Comparison of ENCODE assay signal across 11 mouse cellular contexts in genomic region chr4:108664407-108664806, GRCm38 (mm10). TPM values are rescaled to one million over a fixed set of nuclear protein-coding genes. Genes with fewer than 3 reads are reported as not detected.
DNase-seq lines count a peak whose midpoint lies in the region; ATAC-seq and TF ChIP-seq lines count a peak whose summit lies in the region.
"Had no signal": no experiment of that assay in that cellular context is flagged by ENCODE, and none has a peak within 500 bp of the region (broad histone marks: within the 10 kb centered on the region; RNA-seq: fewer than 3 reads in every experiment).

No protein-coding gene starts in this region.

- no peaks in the 10 kb centered on the region for H3K9me3 ChIP-seq in hindbrain, embryonic 11.5 days (ENCODE audit: control insufficient read depth, low read length)
- no peaks in the 10 kb centered on the region for H3K9me3 ChIP-seq in hindbrain, embryonic 12.5 days (replicated peaks)
- no peaks in the 10 kb centered on the region for H3K9me3 ChIP-seq in MEL (replicated peaks; ENCODE audit: insufficient read depth, low read length)
- no peaks in the 10 kb centered on the region for H3K9me3 ChIP-seq in hindbrain, postnatal 0 days (ENCODE audit: low read length)
- no peaks in the 10 kb centered on the region for H3K9me3 ChIP-seq in forebrain, embryonic 13.5 days (replicated peaks)
- H3K9me3 ChIP-seq in forebrain, embryonic 11.5 days (ENCODE audit: control insufficient read depth, low read length) = no peaks in the 10 kb centered on the region
- H3K9me3 ChIP-seq: midbrain, embryonic 12.5 days; stomach, embryonic 15.5 days had no signal

- H3K4me2 ChIP-seq in hindbrain, embryonic 11.5 days (replicated peaks; ENCODE audit: low read depth, low read length) = no peak overlapping the region
- H3K4me2 ChIP-seq in hindbrain, embryonic 12.5 days (replicated peaks) = no peak overlapping the region
- H3K4me2 ChIP-seq in hindbrain, postnatal 0 days (ENCODE audit: low read depth, low read length) = no peak overlapping the region
- H3K4me2 ChIP-seq in forebrain, embryonic 13.5 days = no peak overlapping the region
- H3K4me2 ChIP-seq in forebrain, embryonic 11.5 days (ENCODE audit: low read depth, low read length, severe bottlenecking) = no peak overlapping the region
- H3K4me2 ChIP-seq: midbrain, embryonic 12.5 days; stomach, embryonic 15.5 days had no signal

- no peaks in the 10 kb centered on the region for H3K4me1 ChIP-seq in hindbrain, embryonic 11.5 days (replicated peaks; ENCODE audit: control insufficient read depth, insufficient read depth, low read length)
- H3K4me1 ChIP-seq in hindbrain, embryonic 12.5 days = no peaks in the 10 kb centered on the region
- H3K4me1 ChIP-seq in MEL (ENCODE audit: control insufficient read depth in 1 of 2, insufficient read depth in 2 of 2, low read length in 2 of 2) = no peaks in the 10 kb centered on the region
- no peaks in the 10 kb centered on the region for H3K4me1 ChIP-seq in hindbrain, postnatal 0 days (ENCODE audit: insufficient read depth, low read length)
- no peaks in the 10 kb centered on the region for H3K4me1 ChIP-seq in forebrain, embryonic 13.5 days
- H3K4me1 ChIP-seq in forebrain, embryonic 11.5 days (replicated peaks; ENCODE audit: control insufficient read depth, insufficient read depth, low read length) = no peaks in the 10 kb centered on the region
- H3K4me1 ChIP-seq: midbrain, embryonic 12.5 days; stomach, embryonic 15.5 days had no signal

- H3K27me3 ChIP-seq in hindbrain, embryonic 11.5 days (ENCODE audit: control insufficient read depth, insufficient read depth, low read length) = no peaks in the 10 kb centered on the region
- no peaks in the 10 kb centered on the region for H3K27me3 ChIP-seq in hindbrain, embryonic 12.5 days
- peaks cover 0 to 1% of the 10 kb centered on the region in 2 experiments; a peak in 1 of 4 replicates for H3K27me3 ChIP-seq in MEL (ENCODE audit: control insufficient read depth in 1 of 2, insufficient read depth in 2 of 2, low read length in 2 of 2)
- no peaks in the 10 kb centered on the region for H3K27me3 ChIP-seq in hindbrain, postnatal 0 days (ENCODE audit: insufficient read depth, low read length)
- no peaks in the 10 kb centered on the region for H3K27me3 ChIP-seq in forebrain, embryonic 13.5 days
- no peaks in the 10 kb centered on the region for H3K27me3 ChIP-seq in forebrain, embryonic 11.5 days (ENCODE audit: control insufficient read depth, insufficient read depth, low read length)
- H3K27me3 ChIP-seq: midbrain, embryonic 12.5 days; stomach, embryonic 15.5 days had no signal

- H3K9ac ChIP-seq in hindbrain, embryonic 11.5 days (ENCODE audit: low read depth, low read length) = no peak overlapping the region
- no peak overlapping the region for H3K9ac ChIP-seq in hindbrain, embryonic 12.5 days
- H3K9ac ChIP-seq in MEL (ENCODE audit: control insufficient read depth, low read depth, low read length, poor library complexity, severe bottlenecking) = no peak overlapping the region
- H3K9ac ChIP-seq in hindbrain, postnatal 0 days (replicated peaks; ENCODE audit: low read length) = no peak overlapping the region
- H3K9ac ChIP-seq in forebrain, embryonic 13.5 days = no peak overlapping the region
- no peak overlapping the region for H3K9ac ChIP-seq in forebrain, embryonic 11.5 days (ENCODE audit: low read length)
- H3K9ac ChIP-seq: midbrain, embryonic 12.5 days; stomach, embryonic 15.5 days had no signal

- no peaks in the 10 kb centered on the region for H3K36me3 ChIP-seq in hindbrain, embryonic 11.5 days (ENCODE audit: control insufficient read depth, insufficient read depth, low read length)
- peaks cover 18% of the 10 kb centered on the region for H3K36me3 ChIP-seq in hindbrain, embryonic 12.5 days
- H3K36me3 ChIP-seq in MEL (ENCODE audit: control insufficient read depth in 1 of 2, insufficient read depth in 2 of 2, low read length in 2 of 2) = no peaks in the 10 kb centered on the region
- H3K36me3 ChIP-seq in hindbrain, postnatal 0 days (ENCODE audit: insufficient read depth, low read length) = peaks cover 3% of the 10 kb centered on the region; the same call in 1 of the 2 replicates
- peaks cover 19% of the 10 kb centered on the region for H3K36me3 ChIP-seq in forebrain, embryonic 13.5 days (ENCODE audit: poor library complexity, severe bottlenecking)
- no peaks in the 10 kb centered on the region for H3K36me3 ChIP-seq in forebrain, embryonic 11.5 days (ENCODE audit: control insufficient read depth, insufficient read depth, low read length)

- peak; percentile 48 for DNase-seq in hindbrain, embryonic 11.5 days (ENCODE audit: low spot score)
- peak; percentile 57 for DNase-seq in 416B (ENCODE audit: low read depth)
- peak; percentile 16 for DNase-seq in MEL (ENCODE audit: low read depth, low spot score)
- DNase-seq in hindbrain, postnatal 0 days (ENCODE audit: low spot score) = peak; percentile 56
- DNase-seq in forebrain, embryonic 11.5 days (ENCODE audit: low spot score) = no peak
- DNase-seq: heart, postnatal 36 days had no signal

- no peak for TF ChIP-seq EP300 in MEL (IDR thresholded peaks at IDR 0.05; ENCODE audit: low read depth in 1 of 2, low read length in 2 of 2)

- no peak for TF ChIP-seq POLR2A in MEL (IDR thresholded peaks at IDR 0.05; ENCODE audit: control insufficient read depth in 1 of 2, insufficient read depth in 1 of 2, low read depth in 1 of 2, low read length in 2 of 2, poor library complexity in 1 of 2)

- no peak for ATAC-seq in hindbrain, embryonic 11.5 days (ENCODE audit: low FRiP score)
- no peak for ATAC-seq in hindbrain, embryonic 12.5 days (ENCODE audit: low FRiP score)
- no peak for ATAC-seq in hindbrain, postnatal 0 days
- ATAC-seq in granulocyte monocyte progenitor cell, adult 5-6 weeks (replicated peaks; ENCODE audit: poor library complexity, severe bottlenecking) = no peak
- ATAC-seq in forebrain, embryonic 13.5 days = no peak
- ATAC-seq in forebrain, embryonic 11.5 days (replicated peaks; ENCODE audit: low FRiP score) = no peak

- H3K27ac ChIP-seq in hindbrain, embryonic 11.5 days (ENCODE audit: low read depth, low read length) = no peak overlapping the region
- H3K27ac ChIP-seq in hindbrain, embryonic 12.5 days = no peak overlapping the region
- no peak overlapping the region for H3K27ac ChIP-seq in MEL (ENCODE audit: control insufficient read depth, low read depth, low read length)
- H3K27ac ChIP-seq in hindbrain, postnatal 0 days = no peak overlapping the region
- no peak overlapping the region for H3K27ac ChIP-seq in forebrain, embryonic 13.5 days
- no peak overlapping the region for H3K27ac ChIP-seq in forebrain, embryonic 11.5 days (ENCODE audit: low read depth, low read length)
- H3K27ac ChIP-seq: midbrain, embryonic 12.5 days; stomach, embryonic 15.5 days had no signal

- no peaks in the 10 kb centered on the region for H3K79me2 ChIP-seq in MEL (ENCODE audit: control insufficient read depth, insufficient read depth, low read length, poor library complexity)

- no peak overlapping the region for H3K4me3 ChIP-seq in hindbrain, embryonic 11.5 days (ENCODE audit: low read depth, low read length)
- H3K4me3 ChIP-seq in hindbrain, embryonic 12.5 days = no peak overlapping the region
- no peak overlapping the region for H3K4me3 ChIP-seq in MEL (ENCODE audit: control insufficient read depth in 1 of 2, insufficient read depth in 1 of 2, low read depth in 2 of 2, low read length in 2 of 2)
- H3K4me3 ChIP-seq in hindbrain, postnatal 0 days (ENCODE audit: low read length) = no peak overlapping the region
- no peak overlapping the region for H3K4me3 ChIP-seq in forebrain, embryonic 13.5 days
- no peak overlapping the region for H3K4me3 ChIP-seq in forebrain, embryonic 11.5 days (ENCODE audit: low read depth, low read length)
- H3K4me3 ChIP-seq: midbrain, embryonic 12.5 days; stomach, embryonic 15.5 days had no signal

- TF ChIP-seq CTCF in MEL (IDR thresholded peaks at IDR 0.05 in 2 of 3, conservative IDR thresholded peaks at IDR 0.05 in 1 of 3; ENCODE audit: control insufficient read depth in 1 of 3, insufficient read depth in 1 of 3, low read depth in 2 of 3, low read length in 3 of 3, poor library complexity in 1 of 3, severe bottlenecking in 1 of 3) = peak; percentile 6 to 40 (median 38); a peak in 3 of 6 replicates
- peak; percentile 64 for TF ChIP-seq CTCF in hindbrain, postnatal 0 days (IDR thresholded peaks at IDR 0.05; ENCODE audit: low read depth)

- TF ChIP-seq RAD21 in MEL (IDR thresholded peaks at IDR 0.05; ENCODE audit: low read depth, low read length) = peak; percentile 18

- WGBS in hindbrain, embryonic 11.5 days = 86% methylated on average over 2 of the region's 2 CpGs
- 79% methylated on average over 2 of the region's 2 CpGs for WGBS in hindbrain, embryonic 12.5 days
- WGBS in hindbrain, postnatal 0 days = 74% methylated on average over 2 of the region's 2 CpGs
- 82% methylated on average over 2 of the region's 2 CpGs for WGBS in forebrain, embryonic 13.5 days
- 79% methylated on average over 2 of the region's 2 CpGs for WGBS in forebrain, embryonic 11.5 days

RNA-seq across cellular contexts. Expression of gene Cc2d1b, which starts 44.7 kb away (rescaled TPM):
- 19.4 and 19.5 TPM in 2 replicates for polyA plus RNA-seq in hindbrain, embryonic 11.5 days (2014; fragmentation: Nextera tagmentation; extraction: Ambion mirVana)
- polyA plus RNA-seq in hindbrain, embryonic 12.5 days (2016; fragmentation: Nextera tagmentation; extraction: Ambion mirVana) = 24.7 and 29.7 TPM in 2 replicates
- 35.6 and 37.0 TPM in 2 replicates for total RNA-seq in MEL (2012; rRNA removed)
- 10 to 100 TPM in 1 of 2 experiments, not detected in 1; 50.3 TPM for polyA plus RNA-seq in MEL (2012; ENCODE audit: insufficient read depth in 1 of 2, insufficient read length in 2 of 2, low read depth in 1 of 2, low replicate concordance in 2 of 2, missing spikeins in 1 of 2)
- 39.4 and 40.8 TPM in 2 replicates for total RNA-seq in hindbrain, postnatal 0 days (2014; rRNA removed)
- 18.7 and 19.9 TPM in 2 replicates for polyA plus RNA-seq in hindbrain, postnatal 0 days (2015; fragmentation: Nextera tagmentation; extraction: Ambion mirVana)
- total RNA-seq in granulocyte monocyte progenitor cell, adult 5-6 weeks (2014; fragmentation: Nextera tagmentation) = 23.5 and 29.2 TPM in 2 replicates
- 65.4 and 86.2 TPM in 2 replicates for total RNA-seq in granulocyte monocyte progenitor cell, adult 5-6 weeks (2017)
- polyA plus RNA-seq in forebrain, embryonic 13.5 days (2015; fragmentation: Nextera tagmentation; extraction: Ambion mirVana) = 18.8 and 22.4 TPM in 2 replicates
- polyA plus RNA-seq in forebrain, embryonic 11.5 days (2014; fragmentation: Nextera tagmentation; extraction: Ambion mirVana) = 22.4 and 26.8 TPM in 2 replicates

RNA-seq across cellular contexts. Expression of gene 3110021N24Rik, which starts 55.0 kb away (rescaled TPM):
- 1.3 and 2.0 TPM in 2 replicates for polyA plus RNA-seq in hindbrain, embryonic 11.5 days (2014; fragmentation: Nextera tagmentation; extraction: Ambion mirVana)
- 1.6 and 2.4 TPM in 2 replicates for polyA plus RNA-seq in hindbrain, embryonic 12.5 days (2016; fragmentation: Nextera tagmentation; extraction: Ambion mirVana)
- total RNA-seq in MEL (2012; rRNA removed) = not detected in 2 replicates
- polyA plus RNA-seq in MEL (2012; ENCODE audit: insufficient read depth in 1 of 2, insufficient read length in 2 of 2, low read depth in 1 of 2, low replicate concordance in 2 of 2, missing spikeins in 1 of 2) = not detected
- total RNA-seq in hindbrain, postnatal 0 days (2014; rRNA removed) = 0.47 TPM in 1 of 2 replicates, not detected in the other
- 2.4 and 2.7 TPM in 2 replicates for polyA plus RNA-seq in hindbrain, postnatal 0 days (2015; fragmentation: Nextera tagmentation; extraction: Ambion mirVana)
- not detected in 2 replicates for total RNA-seq in granulocyte monocyte progenitor cell, adult 5-6 weeks (2014; fragmentation: Nextera tagmentation)
- not detected in 2 replicates for total RNA-seq in granulocyte monocyte progenitor cell, adult 5-6 weeks (2017)
- polyA plus RNA-seq in forebrain, embryonic 13.5 days (2015; fragmentation: Nextera tagmentation; extraction: Ambion mirVana) = 1.6 and 2.2 TPM in 2 replicates
- 1.5 and 2.1 TPM in 2 replicates for polyA plus RNA-seq in forebrain, embryonic 11.5 days (2014; fragmentation: Nextera tagmentation; extraction: Ambion mirVana)
